Mouse (Mus musculus) liver, postnatal 0 days (tissue): ENCODE data around the gene Ern2.

Source experiments
- CTCF ChIP-seq: sonication (generic); IDR thresholded peaks from 2 replicates; pipeline ENCODE4 v1.5.1; 2016; ENCODE audit warnings: antibody characterized with exemption, low read depth
- EP300 ChIP-seq: IDR thresholded peaks from 2 replicates; pipeline ENCODE4 v1.6.1; 2016; ENCODE audit warnings: antibody characterized with exemption, low read depth, mild to moderate bottlenecking

DNA sequence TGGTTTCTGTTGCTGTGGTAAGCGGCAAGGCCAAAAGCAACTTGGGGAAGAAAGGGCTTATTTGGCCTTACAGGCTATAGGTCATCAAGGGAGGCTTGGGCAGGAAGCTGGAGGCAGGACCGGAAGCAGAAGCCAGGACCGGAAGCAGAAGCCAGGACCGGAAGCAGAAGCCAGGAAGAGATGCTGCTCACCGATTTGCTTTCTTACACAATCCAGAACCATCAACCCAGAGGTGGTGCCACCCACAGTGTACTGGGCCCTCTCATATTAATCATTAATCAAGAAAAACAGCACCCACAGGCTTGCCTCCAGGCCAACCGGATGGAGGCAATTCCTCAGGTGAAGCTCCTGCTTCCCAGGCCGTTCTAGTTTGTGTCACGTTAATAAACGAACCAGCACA, 10.8 kb upstream of the Ern2 start:
- TF ChIP-seq CTCF (no peak), EP300 (no peak)
